Mouse (Mus musculus): Measurements from ENCODE around the gene Rrp9.

Gene Rrp9

DNA sequence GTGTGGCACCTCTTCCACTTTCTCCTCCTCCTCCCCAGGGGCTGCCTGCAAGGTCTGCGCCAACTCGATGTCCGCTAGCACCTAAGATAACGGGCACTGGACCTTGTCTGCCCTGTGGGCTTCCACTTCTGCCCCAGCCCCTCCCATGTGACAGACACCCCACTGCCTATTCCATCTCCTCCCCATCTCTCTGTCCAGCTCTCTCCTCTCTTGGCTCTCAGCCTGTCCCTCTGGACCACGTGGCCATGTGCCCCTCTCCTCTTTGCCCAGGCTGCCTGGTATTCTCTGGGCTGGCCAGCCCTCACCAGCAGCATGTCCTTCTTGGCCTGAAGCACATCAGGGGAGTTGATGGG lies 2.0 kb upstream of the Rrp9 start:
- DNase-seq (ENCODE audit: low spot score in 2 of 2): peak in 1 of 2 experiments; percentile 30

DNA sequence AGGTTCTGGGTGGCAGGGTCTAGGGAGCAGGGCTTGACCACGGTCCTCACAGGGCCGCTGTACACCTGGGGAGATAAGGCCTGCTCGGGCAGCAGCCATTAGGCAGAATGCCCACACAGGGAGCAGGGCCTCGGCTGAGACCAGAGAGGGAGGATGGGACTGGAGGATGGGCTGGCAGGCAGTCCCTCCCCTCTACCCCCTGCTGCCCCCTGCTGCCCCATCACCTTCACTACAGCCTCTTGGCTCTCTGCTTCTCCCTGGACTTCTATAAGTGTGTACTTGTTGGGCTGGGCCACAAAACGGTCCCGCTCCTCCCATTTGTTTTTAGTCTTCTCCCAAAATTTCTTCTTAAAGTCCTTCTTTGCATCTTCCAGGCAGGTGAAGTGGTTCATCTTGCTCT lies 1.3 kb upstream of the Rrp9 start:
- peak; percentile 40 to 62 for DNase-seq (ENCODE audit: low spot score in 2 of 2)

DNA sequence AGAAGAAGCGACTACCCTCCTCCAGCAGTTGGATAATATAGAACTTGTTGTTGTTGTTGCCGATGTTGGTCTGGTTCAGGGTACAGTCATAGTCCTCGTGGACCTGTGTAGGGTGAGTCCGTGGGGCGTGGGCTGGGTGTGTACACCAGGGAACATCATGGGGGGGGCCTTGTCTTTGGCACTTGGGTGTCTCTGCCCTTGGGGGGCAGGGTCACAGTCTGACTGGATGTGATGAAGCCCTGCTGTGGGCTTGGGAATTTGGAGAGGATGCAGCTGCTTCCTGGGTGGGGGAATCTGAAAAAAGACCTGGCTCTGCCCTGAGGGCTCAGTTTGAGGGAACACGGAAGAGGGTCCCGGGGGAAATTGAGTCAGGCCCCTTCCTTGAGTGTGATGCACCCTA lies 717 bp upstream of the Rrp9 start:
- peak; percentile 31 to 41 for DNase-seq (ENCODE audit: low spot score in 2 of 2)

DNA sequence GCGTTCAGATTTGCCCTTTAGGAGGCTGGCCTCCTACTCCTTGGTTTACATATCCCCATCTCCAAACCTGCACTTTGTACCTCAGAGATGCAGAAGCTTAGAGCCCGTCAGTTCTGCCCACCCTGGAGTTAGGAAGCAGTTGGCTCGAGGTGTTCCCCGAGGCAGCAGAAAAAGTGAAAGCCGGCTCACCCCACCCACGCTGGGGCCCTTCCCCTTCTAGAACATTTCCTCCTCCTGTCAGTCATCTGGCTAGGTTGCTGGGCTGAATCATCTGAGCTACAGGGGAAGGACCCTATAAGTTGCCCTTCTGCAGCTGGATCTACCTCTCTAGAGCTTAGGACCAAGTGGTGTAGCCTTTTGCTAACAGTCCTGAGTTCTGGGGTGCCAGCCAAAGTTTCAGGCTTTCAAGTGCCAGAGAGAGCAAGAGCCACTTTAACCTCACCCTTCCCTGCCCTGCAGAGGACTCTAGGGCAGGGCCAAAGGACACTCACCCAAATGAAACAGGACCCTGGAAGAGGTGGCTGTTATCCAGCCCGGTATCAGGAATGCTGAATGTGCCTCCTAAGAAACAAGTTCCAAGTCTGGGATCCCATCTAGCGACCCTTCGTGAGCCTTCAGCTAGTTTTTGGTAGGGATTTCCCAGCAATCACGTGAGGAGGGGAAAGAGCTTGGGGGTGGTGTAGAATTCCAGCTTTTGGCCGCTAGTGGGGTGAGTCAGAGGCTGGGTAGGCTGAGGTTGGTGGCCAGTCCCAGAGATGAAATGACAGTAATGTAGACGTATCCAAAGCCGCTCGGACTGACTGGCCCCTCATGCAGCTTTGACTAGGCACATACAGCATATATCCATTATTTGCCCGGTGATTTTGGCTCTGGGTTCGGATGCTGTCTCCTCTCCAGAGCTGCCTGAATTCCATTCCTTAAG lies 500 bp downstream of the Rrp9 start:
- peak; percentile 46 to 49 for DNase-seq (ENCODE audit: low spot score in 2 of 2)

DNA sequence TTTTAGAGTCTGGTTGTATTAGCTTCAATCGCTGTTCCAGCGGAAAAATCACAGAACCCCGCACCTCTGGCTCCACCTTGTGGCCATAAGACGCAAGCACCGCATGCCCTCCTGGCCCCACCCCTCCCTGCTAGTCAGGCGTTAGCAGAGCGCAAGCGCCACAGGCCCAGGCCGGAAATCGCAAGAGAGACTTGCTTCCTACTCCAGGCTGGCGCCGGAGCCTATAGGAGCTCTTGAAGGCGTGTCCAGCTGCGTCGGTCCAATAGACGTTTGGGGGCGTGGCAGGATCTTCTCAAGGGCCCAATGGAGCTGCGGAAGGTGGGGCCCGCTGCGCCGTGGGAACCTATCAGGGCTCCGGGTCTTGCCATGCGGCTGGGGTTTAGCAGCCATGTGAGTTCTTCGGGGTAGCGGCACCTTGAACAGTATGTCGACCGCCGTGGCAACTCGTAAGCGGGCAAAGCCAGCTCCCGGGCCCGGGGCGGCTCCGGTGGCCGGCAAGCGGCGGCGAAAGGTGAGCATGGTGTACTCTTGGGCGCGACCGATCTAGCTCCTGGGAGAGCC lies 1.2 kb downstream of the Rrp9 start, which contains the start of gene Parp3:
TSS of gene Parp3 (minus strand) at position 26 of the 561 bp plus-strand sequence.
- peak; percentile 100 for DNase-seq (ENCODE audit: low spot score in 2 of 2)

DNA sequence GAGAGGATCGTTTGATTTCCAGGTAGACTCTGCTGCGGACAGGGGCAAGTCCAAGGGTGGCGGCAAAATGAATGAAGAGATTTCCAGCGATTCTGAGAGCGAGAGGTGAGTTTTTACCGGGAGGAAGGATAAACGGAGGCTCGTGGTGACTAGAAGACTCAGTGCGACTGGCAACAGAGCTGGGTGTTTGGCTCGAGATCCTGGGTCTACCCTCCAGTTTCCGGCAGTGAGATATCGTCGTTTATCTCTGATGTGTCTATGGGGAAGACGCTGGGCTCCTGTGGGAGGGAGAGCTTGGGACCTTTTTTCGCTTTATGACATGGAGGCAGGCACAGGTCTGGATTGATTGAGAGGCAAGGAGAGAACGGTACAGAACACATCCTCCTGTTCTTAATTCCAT lies 1.9 kb downstream of the Rrp9 start:
- DNase-seq (ENCODE audit: low spot score in 2 of 2): peak; percentile 25 to 27

DNA sequence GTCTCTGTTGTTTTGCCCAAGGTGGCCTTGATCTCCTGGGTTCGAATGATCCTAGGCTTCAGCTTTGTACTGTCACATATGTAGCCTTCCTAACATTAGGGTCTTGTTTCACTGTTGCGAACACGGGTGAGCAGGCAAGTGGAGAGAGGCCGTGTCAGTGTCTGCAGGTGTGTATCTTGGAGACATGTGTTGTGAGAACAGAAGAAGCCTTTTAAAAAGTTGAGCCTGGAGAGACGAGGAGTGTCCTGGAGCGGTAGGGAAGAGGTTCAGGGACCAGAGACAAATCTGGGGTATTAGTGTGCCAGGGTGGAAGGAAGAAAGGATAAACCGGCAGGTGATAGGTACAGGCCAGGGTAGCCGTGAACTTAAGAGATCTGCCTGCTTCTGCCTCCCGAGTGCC lies 2.3 kb downstream of the Rrp9 start:
- DNase-seq (ENCODE audit: low spot score in 2 of 2): peak in 1 of 2 experiments; percentile 22

DNA sequence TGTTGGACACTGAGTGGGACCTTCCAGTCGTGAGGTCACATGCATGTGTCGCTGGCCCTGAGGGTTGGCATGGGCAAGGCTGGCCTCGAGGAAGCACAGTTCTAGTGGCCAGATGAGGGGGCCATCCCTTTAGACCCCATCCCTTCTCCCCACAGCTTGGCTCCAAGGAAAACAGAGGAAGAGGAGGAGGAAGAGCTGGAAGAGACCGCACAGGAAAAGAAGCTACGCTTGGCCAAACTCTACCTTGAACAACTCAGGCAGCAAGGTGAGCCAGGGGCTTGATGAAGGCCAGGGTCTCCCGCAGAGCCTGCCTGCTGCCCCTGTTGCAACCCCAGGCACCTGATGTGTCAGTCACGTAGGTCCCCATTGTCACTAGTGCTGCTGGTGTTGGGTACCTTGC lies 4.8 kb downstream of the Rrp9 start:
- DNase-seq (ENCODE audit: low spot score in 2 of 2): peak in 1 of 2 experiments; percentile 20

DNA sequence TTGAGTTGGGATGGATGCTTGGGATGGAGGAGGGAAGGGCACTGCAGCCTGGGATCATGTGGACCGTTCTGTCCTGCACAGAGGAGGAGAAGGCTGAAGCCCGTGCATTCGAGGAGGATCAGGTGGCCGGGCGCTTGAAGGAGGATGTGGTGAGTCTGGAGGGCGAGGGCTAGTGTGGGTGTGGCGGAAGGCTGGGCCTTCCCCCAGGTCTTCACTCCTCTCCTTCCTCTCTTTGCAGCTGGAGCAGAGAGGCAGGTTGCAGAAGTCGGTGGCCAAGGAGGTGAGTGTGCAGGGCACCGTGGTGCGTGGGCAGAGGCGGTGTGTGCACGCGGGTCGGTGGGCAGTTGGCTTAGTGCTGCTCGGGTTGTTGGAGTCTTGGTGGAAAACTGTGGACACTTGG lies 5.3 kb downstream of the Rrp9 start:
- peak in 1 of 2 experiments; percentile 25 for DNase-seq (ENCODE audit: low spot score in 2 of 2)

DNA sequence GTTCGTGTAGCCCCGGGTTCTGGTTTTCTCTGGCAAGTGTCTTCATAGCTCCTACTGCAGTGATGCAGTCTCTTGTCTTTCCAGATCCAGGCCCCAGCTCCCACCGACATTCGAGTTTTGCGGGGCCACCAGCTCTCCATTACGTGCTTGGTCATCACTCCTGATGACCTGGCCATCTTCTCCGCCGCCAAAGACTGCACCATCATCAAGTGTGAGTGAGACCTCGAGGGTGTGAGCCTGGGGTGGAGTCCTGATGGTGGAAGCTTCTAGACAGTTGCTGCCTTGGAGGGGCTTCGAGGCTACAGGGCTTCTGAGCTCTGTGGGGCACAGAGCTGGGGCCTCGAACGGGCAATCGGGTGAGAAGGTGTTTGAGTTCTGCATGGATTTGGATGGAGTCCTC lies 5.9 kb downstream of the Rrp9 start:
- DNase-seq (ENCODE audit: low spot score in 2 of 2): peak in 1 of 2 experiments; percentile 26

DNA sequence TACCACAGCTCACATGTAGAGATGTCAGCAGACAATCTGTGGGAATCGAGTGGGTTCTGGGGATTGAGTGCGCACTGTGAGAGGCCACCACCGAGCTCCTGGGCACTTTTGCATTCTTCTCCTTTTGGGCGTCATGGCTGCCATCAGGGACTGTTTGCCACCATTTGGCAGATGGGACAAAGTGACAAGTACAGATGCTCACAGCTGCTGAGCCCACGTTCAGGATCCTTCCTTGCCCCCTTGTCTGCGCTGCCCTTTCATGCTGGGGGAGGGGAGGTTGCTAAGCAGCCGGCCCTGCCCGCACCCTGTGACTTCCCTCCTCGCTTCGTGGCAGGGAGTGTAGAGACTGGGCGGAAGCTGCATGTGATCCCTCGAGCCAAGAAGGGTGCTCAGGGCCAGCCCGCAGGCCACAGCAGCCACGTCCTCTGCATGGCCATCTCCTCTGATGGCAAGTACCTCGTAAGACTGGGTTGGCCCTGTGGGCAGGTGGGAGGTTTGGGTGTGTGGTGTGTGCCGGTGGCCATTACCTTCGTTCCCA lies 6.9 kb downstream of the Rrp9 start:
- peak in 1 of 2 experiments; percentile 26 for DNase-seq (ENCODE audit: low spot score in 2 of 2)

DNA sequence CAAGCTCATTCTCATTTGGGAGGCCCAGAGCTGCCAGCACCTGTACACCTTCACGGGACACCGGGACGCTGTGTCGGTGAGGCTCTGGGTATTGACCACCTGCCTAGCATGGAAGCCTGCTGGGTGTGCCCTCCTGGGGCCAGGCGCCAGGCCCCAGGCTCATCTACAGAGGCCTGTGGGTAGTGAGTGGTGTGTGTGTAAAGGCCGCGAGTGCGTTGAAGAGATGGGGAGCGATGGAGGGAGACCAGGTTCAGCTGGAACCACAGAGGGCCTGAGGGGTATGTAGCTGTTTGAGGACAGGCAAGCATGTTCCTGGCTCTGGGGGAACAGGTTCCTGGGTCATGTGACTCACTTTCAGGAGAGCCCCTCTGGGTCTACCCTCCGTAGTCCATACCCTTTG lies 7.4 kb downstream of the Rrp9 start:
- DNase-seq (ENCODE audit: low spot score in 2 of 2): peak in 1 of 2 experiments; percentile 16

DNA sequence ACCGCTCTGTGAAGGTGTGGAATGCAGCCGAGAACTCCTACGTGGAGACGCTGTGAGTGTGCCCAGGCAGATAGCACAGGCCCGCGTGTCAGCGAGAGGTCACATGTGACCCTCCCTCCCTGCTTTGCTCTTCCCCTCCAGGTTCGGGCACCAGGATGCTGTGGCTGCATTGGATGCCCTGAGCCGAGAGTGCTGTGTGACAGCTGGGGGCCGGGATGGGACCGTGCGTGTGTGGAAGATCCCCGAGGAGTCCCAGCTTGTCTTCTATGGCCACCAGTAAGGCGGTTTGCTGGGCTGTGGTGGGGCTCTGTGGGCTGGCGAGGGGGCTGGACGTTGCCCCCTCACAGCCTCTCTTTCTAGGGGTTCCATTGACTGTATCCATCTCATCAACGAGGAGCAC lies 7.8 kb downstream of the Rrp9 start:
- peak in 1 of 2 experiments; percentile 19 for DNase-seq (ENCODE audit: low spot score in 2 of 2)

DNA sequence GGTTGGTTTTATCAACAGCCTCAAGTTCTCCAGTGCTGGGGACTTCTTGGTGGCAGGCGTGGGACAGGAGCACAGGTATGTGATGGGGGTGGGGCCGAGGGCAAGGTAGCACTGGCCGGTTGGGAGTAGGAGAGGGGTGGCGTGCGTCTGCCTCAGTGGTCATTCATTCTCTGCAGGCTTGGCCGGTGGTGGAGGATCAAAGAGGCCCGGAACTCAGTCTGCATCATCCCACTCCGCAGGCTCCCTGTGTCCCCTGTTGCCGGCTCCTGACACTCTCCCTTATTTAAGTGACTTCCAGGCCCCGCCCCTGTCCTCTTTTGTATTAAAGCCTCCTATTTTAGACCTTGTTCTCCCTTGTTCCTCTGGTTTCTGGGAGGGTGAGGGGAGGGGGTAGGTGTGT lies 9.3 kb downstream of the Rrp9 start:
- peak in 1 of 2 experiments; percentile 24 for DNase-seq (ENCODE audit: low spot score in 2 of 2)

DNA sequence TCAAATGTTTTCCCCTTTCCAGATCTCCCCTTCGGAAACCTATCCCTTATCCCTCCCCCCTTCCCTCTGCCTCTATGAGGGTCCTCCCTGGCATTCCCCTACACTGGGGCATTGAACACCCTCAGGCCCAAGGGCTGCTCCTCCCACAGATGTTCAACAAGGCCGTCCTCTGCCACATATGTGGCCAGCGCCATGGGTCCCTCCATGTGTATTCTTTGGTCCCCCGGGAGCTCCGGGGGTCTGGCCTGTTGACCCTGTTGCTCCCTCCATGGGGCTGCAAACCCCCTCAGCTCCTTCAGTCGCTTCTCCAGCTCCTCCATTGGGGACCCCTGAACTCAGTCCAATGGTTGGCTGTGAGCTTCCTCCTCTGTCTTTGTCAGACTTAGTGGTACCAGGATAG lies 11.8 kb downstream of the Rrp9 start:
- peak in 1 of 2 experiments; percentile 14 for DNase-seq (ENCODE audit: low spot score in 2 of 2)

DNA sequence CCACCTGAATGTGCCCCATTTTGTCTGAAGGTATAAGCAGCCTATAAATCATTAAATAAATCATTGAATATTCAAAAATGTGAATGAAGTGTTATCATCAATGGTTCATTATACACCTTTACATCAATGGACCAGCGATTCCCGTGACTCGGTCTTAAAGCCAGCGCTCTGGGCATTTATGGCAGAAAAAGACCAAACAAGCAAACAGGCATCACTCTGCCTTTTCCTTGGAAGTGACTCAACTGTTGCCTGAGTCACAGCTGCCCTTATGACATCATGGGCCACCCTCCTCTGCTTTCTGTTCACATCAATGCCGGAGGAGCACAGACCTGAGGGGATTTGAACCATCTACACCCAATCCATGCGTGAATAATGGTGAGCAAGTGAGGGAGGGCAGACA lies 23.9 kb downstream of the Rrp9 start, which contains the start of gene Iqcf1:
TSS of gene Iqcf1 (plus strand) at position 301 of the 400 bp plus-strand sequence.
- no peak for DNase-seq (ENCODE audit: low spot score in 2 of 2)

DNA sequence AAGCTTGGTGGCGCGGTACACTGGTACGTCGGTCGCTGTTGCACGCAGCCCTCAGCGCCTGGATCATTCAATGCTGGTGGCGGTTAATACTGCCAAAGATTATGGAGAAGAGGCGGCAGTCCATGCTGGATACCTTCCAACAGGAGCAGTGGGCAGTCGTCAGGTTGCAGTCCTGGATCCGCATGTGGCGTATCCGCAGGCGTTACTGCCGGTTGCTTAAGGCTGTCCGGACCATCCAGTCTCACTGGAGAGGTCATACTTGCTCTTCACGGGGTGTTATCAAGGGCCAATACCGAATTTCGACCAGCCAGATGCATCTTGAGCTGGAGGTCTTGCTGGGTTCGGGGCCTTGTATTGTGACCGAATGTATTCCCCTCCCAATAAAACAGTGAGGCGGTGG lies 26.1 kb downstream of the Rrp9 start:
- DNase-seq (ENCODE audit: low spot score in 2 of 2): no peak

DNA sequence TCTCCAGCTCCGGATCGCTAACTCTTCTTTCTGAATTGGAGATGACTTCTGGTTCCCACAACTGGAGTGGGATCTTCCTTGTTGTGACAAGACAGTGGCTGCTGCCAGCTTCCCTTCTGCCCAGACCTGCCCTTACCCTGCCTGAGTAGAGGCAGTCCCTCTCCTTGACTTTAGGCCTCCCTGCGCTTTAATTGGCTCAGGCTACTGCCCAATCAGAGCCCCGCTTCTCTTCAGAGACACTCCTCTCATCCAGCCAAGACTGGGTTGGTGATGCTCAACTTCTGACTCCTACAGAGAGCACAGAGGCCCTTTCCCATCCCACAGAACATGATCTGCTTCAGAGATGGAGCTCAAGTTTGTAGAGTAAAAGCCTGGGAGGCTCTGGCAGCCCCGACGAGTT lies 28.5 kb downstream of the Rrp9 start:
- no peak for DNase-seq (ENCODE audit: low spot score in 2 of 2)

DNA sequence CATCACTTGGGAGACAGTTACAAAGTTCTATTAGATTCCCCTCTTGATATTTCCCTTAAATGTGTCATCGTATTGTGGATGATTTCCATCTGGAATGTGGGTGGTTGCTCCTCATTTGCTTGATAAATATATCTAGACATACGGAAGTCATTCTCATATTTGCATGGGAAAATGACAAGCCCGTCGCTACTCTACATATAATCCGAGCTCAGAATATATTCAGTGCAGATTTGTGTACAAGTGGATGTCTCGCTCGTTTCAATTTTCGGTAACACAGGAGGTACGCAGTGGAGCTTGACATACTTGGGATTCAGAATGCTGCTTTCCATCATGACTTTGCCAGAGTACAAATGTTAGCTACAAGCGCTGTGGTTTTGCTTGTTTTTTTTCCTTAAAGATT lies 33.6 kb downstream of the Rrp9 start:
- peak in 1 of 2 experiments; percentile 47 for DNase-seq (ENCODE audit: low spot score in 2 of 2)

DNA sequence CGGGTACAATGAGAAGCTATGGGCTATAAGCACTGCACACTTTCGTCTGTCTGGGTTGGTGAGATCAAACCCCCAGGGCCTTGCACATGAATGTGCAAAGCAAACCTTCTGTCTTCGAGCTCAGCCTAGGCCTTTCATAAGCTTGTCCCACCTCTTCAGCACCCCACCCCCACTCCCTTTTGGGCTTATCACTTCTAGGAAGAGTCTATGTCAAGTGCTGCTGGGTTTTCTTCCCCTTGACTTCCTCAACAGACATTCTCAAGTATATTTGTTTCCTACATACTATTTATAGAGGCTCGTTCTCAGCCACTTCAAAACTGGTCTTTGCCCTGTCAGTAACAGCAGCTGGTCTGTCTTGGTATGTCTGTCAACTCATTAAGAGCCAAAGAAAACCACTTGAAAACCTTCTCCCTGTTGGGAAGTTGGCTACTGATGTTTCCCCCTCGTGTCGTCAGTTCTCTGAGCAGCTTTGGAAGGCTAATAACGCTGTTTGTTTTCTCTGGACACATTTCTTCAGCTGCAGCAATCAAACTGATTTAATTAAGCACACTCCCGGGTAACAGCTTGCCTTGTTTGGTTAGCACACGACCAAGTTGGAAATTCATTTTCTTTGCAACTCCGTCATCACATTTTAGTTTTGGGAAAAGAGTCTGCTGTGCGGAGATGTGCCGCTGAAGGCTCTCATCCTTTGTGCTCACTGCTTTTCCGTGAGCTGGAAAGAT lies 37.1 kb downstream of the Rrp9 start:
- DNase-seq (ENCODE audit: low spot score in 2 of 2): peak in 1 of 2 experiments; percentile 39

DNA sequence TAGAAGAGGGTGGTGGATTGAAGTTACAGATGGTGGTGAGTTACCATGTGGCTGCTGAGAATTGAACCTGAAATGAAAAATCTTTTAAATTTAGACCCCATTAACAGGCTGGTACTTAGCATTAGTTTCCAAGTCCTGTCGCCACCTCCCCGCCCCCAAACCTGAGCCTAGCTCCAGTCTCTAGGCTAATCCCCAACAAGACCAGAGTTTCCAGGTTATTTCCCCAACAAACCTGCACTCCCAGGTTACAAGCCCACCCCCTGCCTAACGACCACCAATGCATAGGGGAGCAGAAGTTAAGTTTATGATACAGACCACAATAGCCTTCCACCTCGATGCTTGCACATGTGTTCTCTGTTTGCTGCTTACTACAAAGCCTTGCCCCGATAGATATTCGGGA lies 37.8 kb downstream of the Rrp9 start:
- no peak for DNase-seq (ENCODE audit: low spot score in 2 of 2)

DNA sequence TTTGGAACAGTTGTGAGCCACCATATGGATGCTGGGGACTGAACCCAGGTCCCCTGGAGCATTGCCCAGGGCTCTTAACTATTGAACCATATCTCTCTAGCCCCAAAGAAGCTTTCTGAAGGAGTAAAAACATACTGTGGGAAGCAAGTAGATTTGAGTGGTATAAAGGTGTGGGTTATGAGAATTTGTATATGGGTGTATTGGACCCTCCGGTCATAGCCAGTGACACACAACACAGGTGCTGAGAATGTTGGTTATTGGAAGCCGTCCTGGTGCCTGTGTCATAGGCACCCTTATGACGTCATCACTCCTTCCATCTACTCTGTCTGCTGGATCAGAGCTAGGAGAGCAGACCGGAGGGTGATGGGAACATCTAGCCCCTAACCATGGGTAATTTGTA lies 38.5 kb downstream of the Rrp9 start, which contains the start of gene Iqcf5:
TSS of gene Iqcf5 (plus strand) at position 301 of the 400 bp plus-strand sequence.
- DNase-seq (ENCODE audit: low spot score in 2 of 2): no peak
